Mouse (Mus musculus): ENCODE results near the gene Tmem216. TPM values are rescaled to one million over a fixed set of nuclear protein-coding genes. Genes with fewer than 3 reads are reported as not detected.

Gene Tmem216
- 33.7 and 35.9 TPM in 2 replicates for polyA plus RNA-seq (2014; fragmentation: Nextera tagmentation; extraction: Ambion mirVana)

DNA sequence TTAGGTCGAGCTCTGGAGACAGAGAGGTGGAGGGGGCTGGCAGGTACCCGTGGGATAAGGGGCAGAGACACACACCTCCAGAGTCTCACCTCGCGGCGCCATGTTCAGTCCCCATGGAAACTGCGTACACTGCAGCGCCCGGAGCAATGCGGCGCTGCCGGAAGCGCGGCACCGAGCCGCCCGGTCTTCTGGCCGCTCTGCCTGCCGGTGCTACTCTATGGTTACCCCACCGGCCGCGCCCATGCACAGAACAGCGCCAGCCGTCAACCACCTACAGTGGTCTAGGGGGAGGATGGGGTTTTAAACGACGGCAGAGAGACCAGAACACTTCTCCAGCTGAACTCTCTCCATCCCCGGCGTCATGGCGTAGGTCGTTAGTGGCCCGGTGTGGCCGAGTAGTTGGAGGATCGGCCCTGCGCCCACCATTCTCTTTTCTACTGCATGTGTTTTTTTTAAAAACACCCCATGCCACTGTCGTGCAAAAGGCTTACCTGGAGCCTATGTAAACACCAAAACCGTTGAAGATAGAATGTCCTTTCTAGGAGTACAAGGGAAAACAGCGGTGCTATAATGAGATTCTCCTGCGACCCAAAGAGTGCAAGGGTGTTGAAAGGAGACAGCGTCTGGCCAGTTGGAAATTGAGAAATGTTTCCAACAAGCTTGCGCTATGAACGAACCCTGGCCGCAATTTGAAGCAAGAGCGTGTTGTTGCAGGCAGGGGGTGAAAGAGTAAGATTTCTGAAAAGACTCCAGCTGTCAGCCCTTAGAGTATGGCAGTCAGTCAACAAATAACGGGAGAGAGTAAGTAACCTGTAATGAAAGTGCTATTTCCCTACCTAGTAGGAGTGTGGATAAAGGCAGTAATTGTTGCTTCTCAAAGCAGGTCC lies at the start of gene Tmem216:
Tmem216 (minus strand) TSS at position 615 of the 887 bp plus-strand sequence.
- DNase-seq (ENCODE audit: low spot score), result peak; percentile 80
- Histone ChIP-seq H3K4me3 (ENCODE audit: low read depth, low read length) (peak within 1 kb of the TSS; percentile 67), H3K9me3 (ENCODE audit: control insufficient read depth, low read length) (no peaks in the 10 kb centered on the region), H3K36me3 (ENCODE audit: control insufficient read depth, insufficient read depth, low read length) (peaks cover 5% of the 10 kb centered on the region), H3K4me2 (peak within 1 kb of the TSS; percentile 92), H3K27ac (ENCODE audit: low read depth, low read length) (peak within 1 kb of the TSS; percentile 42), H3K27me3 (replicated peaks; ENCODE audit: control insufficient read depth, insufficient read depth, low read length) (no peaks in the 10 kb centered on the region), H3K9ac (ENCODE audit: low read depth, low read length) (peak within 1 kb of the TSS; percentile 75), H3K4me1 (replicated peaks; ENCODE audit: control insufficient read depth, insufficient read depth, low read length) (peaks cover 8% of the 10 kb centered on the region)
- peak; percentile 98 for ATAC-seq (replicated peaks; ENCODE audit: low FRiP score)
- WGBS, result 2% methylated on average over 43 of the region's 43 CpGs

DNA sequence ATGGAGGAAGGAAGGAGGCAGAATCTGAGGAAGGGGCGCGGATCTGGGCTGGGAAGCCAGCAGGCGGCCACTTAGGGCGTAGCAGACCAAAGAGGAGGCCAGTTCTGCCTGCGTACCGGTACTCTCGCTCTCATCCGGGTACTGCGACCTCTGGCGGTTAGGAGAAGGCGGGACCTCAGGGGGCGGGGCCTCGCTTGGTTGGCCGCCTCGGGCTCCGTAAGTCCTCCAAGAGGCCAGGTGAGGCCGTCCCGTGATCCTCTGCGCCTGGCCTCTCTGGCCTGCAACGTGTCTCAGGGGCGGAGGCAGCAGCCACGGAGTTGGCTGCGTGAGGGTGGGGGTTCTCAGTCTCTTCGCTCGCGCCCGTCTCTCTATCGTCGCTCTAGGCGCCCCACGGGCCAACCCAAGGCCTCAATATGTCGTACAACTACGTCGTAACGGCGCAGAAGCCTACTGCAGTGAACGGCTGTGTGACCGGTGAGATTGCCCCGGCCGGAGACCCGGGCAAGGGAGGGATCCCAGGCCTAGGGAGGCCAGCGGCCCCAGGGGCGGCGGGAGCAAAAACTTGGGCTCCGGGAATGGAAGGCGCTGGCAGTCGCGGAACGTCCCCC lies 49.4 kb upstream of the Tmem216 start, which contains the start of the genes Ddb1 and Tkfc:
Ddb1 (plus strand) TSS at position 35 of the 608 bp plus-strand sequence.
Tkfc (minus strand) TSS at position 362 of the 608 bp plus-strand sequence.
- under 1% methylated on average over 49 of the region's 49 CpGs for WGBS
- Histone ChIP-seq H3K9me3 (ENCODE audit: control insufficient read depth, low read length) (no peaks in the 10 kb centered on the region), H3K9ac (ENCODE audit: low read depth, low read length) (peak within 1 kb of the TSS; percentile 99), H3K27me3 (replicated peaks; ENCODE audit: control insufficient read depth, insufficient read depth, low read length) (no peaks in the 10 kb centered on the region), H3K27ac (ENCODE audit: low read depth, low read length) (peak within 1 kb of the TSS; percentile 83), H3K36me3 (ENCODE audit: control insufficient read depth, insufficient read depth, low read length) (peaks cover 29% of the 10 kb centered on the region), H3K4me1 (replicated peaks; ENCODE audit: control insufficient read depth, insufficient read depth, low read length) (peaks cover 35% of the 10 kb centered on the region), H3K4me3 (ENCODE audit: low read depth, low read length) (peak within 1 kb of the TSS; percentile 97), H3K4me2 (peak within 1 kb of the TSS; percentile 84)
- peak; percentile 99 for DNase-seq (ENCODE audit: low spot score)
- peak; percentile 96 for ATAC-seq (replicated peaks; ENCODE audit: low FRiP score)

DNA sequence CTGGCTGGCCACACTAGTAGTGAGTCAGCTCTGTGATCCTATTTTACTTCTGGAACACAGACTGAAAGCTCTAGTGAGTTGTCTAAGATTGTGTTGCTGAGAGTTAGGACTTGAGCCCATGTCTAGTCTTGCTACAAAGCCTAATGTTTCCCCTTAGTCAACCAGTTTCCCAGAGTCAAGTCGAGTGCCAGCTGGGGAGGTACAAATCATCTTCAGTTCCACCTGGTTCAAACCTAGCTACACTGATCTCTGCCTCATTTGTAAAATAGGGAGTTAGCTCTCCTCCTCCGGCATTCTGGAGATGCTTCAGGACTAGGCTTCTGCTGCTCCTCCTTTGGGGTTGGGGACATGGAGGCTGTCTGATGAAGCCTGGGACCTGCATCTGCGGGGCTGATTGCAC lies 48.5 kb upstream of the Tmem216 start:
- WGBS, result 46% methylated on average over 3 of the region's 3 CpGs
- no peaks in the 10 kb centered on the region for H3K27me3 ChIP-seq (replicated peaks; ENCODE audit: control insufficient read depth, insufficient read depth, low read length)
- peaks cover 35% of the 10 kb centered on the region for H3K4me1 ChIP-seq (replicated peaks; ENCODE audit: control insufficient read depth, insufficient read depth, low read length)
- H3K9ac ChIP-seq (ENCODE audit: low read depth, low read length), result peak overlapping the region; percentile 99
- H3K4me3 ChIP-seq (ENCODE audit: low read depth, low read length), result peak overlapping the region; percentile 97
- H3K36me3 ChIP-seq (ENCODE audit: control insufficient read depth, insufficient read depth, low read length), result peaks cover 26% of the 10 kb centered on the region
- DNase-seq (ENCODE audit: low spot score) (no peak), ATAC-seq (replicated peaks; ENCODE audit: low FRiP score) (no peak)
- H3K27ac ChIP-seq (ENCODE audit: low read depth, low read length), result peak overlapping the region; percentile 83
- peak overlapping the region; percentile 84 for H3K4me2 ChIP-seq
- no peaks in the 10 kb centered on the region for H3K9me3 ChIP-seq (ENCODE audit: control insufficient read depth, low read length)

DNA sequence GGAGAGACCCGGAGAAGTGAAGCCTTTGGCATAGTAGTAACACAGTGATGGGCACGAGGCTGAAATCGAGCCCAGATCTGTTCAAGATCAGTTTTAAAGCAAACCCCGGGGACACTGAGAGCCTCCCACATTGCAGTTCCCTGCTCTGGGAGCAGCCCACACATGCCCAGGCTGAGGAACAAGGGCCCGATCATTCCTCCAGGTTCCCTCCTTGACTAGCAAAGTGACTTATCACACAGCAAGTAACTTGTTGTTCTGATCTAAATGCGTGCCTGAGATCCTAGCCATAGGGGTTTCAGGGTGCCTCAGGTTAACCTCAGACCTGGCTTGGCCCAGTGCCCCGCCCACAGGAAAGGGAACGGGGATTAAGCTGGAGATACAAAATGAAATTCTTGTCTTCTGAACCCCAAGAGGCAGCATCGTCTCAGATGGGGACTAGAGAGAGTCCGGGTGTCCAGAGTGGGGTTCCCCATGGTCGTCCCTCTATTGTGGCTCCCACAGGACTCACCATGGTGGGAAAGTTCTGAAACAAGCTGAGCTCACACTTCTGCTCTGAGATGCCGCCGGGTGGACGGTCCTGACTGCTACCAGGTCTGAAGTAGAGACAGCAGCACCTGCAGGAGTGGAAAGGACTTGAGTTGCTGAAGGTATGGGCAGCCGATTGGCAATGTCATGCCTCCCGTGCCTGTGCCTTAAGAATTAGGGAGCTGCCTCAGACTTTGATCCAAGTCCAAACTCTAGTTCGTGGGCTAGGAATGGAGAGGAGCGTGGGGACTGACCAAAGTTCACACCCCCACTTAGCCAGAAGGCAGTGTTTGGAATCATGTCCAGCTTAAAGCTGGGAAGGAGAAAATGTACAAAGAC lies 47.9 kb upstream of the Tmem216 start:
- H3K27ac ChIP-seq (ENCODE audit: low read depth, low read length), result peak overlapping the region; percentile 83; the same call in 1 of the 2 replicates
- peaks cover 35% of the 10 kb centered on the region for H3K4me1 ChIP-seq (replicated peaks; ENCODE audit: control insufficient read depth, insufficient read depth, low read length)
- H3K4me3 ChIP-seq (ENCODE audit: low read depth, low read length), result peak overlapping the region; percentile 97; the same call in 1 of the 2 replicates
- H3K36me3 ChIP-seq (ENCODE audit: control insufficient read depth, insufficient read depth, low read length), result peaks cover 22% of the 10 kb centered on the region
- ATAC-seq (replicated peaks; ENCODE audit: low FRiP score) (no peak), DNase-seq (ENCODE audit: low spot score) (no peak)
- H3K4me2 ChIP-seq, result peak overlapping the region; percentile 84
- H3K9ac ChIP-seq (ENCODE audit: low read depth, low read length), result peak overlapping the region; percentile 99
- H3K27me3 ChIP-seq (replicated peaks; ENCODE audit: control insufficient read depth, insufficient read depth, low read length), result no peaks in the 10 kb centered on the region
- no peaks in the 10 kb centered on the region for H3K9me3 ChIP-seq (ENCODE audit: control insufficient read depth, low read length)
- 76% methylated on average over 18 of the region's 18 CpGs for WGBS

DNA sequence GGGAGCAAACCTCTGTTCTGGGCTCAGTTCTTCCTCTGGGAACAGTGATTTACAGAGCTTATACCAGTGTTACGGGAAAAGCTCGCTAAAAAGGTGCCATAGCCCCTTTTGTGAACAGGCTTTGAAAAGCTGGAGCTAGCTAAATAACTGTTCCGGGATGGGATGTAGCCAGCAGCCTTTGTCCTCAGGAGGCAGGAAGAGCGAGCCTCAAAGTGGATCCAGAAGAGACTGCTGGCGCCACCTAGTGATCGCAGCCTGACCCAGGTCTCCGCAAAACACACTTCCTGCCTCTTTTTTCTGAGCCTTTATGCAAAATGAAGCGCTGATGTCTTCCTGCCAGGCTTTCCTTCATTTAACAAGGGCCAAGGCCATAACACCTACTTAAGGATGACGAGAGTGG lies 46.7 kb upstream of the Tmem216 start:
- DNase-seq (ENCODE audit: low spot score), result peak; percentile 82
- Histone ChIP-seq H3K27ac (ENCODE audit: low read depth, low read length) (peak overlapping the region; percentile 86), H3K4me2 (peak overlapping the region; percentile 66), H3K36me3 (ENCODE audit: control insufficient read depth, insufficient read depth, low read length) (peaks cover 11% of the 10 kb centered on the region; the same call in 1 of the 2 replicates), H3K4me3 (ENCODE audit: low read depth, low read length) (peak overlapping the region; percentile 30), H3K4me1 (replicated peaks; ENCODE audit: control insufficient read depth, insufficient read depth, low read length) (peaks cover 35% of the 10 kb centered on the region), H3K9ac (ENCODE audit: low read depth, low read length) (peak overlapping the region; percentile 68), H3K27me3 (replicated peaks; ENCODE audit: control insufficient read depth, insufficient read depth, low read length) (no peaks in the 10 kb centered on the region), H3K9me3 (ENCODE audit: control insufficient read depth, low read length) (no peaks in the 10 kb centered on the region)
- WGBS, result 3% methylated on average over 9 of the region's 9 CpGs
- ATAC-seq (replicated peaks; ENCODE audit: low FRiP score), result no peak; the same call in 1 of the 2 replicates

DNA sequence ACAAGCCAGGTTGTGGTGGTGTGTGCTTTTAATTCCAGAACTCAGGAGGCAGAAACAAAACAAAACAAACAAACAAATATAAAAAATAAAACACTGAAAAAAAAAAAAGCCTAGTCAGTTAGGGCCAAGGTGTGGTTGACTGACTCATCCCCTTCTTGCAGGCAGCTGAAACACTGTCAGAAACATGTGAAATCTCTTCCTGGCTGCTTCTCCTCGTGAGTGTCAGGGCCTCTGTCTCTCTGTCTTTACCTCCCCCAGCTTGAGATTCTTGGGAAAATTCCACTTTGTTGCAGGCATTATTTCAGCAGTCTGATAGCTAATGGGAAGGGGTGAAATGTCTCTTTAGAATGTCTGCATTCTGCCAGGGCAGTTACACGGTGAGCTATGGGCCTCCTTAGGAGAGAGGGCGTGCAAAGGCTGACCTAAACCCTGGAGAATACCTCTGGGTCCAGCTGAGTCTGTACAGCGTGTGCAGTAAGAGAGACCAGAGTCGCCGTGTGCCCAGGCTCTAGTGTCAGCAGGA lies 46.3 kb upstream of the Tmem216 start:
- peak overlapping the region; percentile 68 for H3K9ac ChIP-seq (ENCODE audit: low read depth, low read length)
- H3K4me1 ChIP-seq (replicated peaks; ENCODE audit: control insufficient read depth, insufficient read depth, low read length), result peaks cover 35% of the 10 kb centered on the region
- H3K36me3 ChIP-seq (ENCODE audit: control insufficient read depth, insufficient read depth, low read length), result peaks cover 7% of the 10 kb centered on the region; the same call in 1 of the 2 replicates
- 26% methylated on average over 6 of the region's 6 CpGs for WGBS
- H3K27me3 ChIP-seq (replicated peaks; ENCODE audit: control insufficient read depth, insufficient read depth, low read length), result no peaks in the 10 kb centered on the region
- H3K9me3 ChIP-seq (ENCODE audit: control insufficient read depth, low read length), result no peaks in the 10 kb centered on the region
- peak overlapping the region; percentile 30 for H3K4me3 ChIP-seq (ENCODE audit: low read depth, low read length)
- peak overlapping the region; percentile 86 for H3K27ac ChIP-seq (ENCODE audit: low read depth, low read length)
- DNase-seq (ENCODE audit: low spot score) (no peak), ATAC-seq (replicated peaks; ENCODE audit: low FRiP score) (no peak)
- peak overlapping the region; percentile 66 for H3K4me2 ChIP-seq

DNA sequence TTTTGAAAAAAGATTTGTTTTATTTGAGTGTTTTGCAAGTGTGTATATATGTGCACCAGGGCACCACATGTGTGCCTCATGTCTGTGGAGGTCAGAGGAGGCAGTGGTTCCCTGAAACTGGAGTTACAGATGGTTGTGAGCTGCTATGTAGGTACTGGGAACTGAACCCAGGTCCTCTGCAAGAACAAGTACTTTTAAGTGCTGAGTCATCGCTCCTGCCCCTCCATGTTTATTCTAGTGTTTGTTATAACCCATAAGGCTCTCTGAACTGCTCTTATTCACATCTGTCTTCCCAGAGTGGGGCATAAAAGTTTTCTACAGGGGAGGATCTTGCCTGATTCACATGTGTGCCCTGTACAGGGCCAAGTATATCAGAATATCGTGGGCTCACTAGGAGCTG lies 43.6 kb upstream of the Tmem216 start:
- 92% methylated on average over 2 of the region's 2 CpGs for WGBS
- Histone ChIP-seq H3K4me3 (ENCODE audit: low read depth, low read length) (no peak overlapping the region), H3K9me3 (ENCODE audit: control insufficient read depth, low read length) (no peaks in the 10 kb centered on the region), H3K27me3 (replicated peaks; ENCODE audit: control insufficient read depth, insufficient read depth, low read length) (no peaks in the 10 kb centered on the region), H3K9ac (ENCODE audit: low read depth, low read length) (no peak overlapping the region), H3K4me1 (replicated peaks; ENCODE audit: control insufficient read depth, insufficient read depth, low read length) (peaks cover 26% of the 10 kb centered on the region), H3K4me2 (no peak overlapping the region), H3K27ac (ENCODE audit: low read depth, low read length) (no peak overlapping the region), H3K36me3 (ENCODE audit: control insufficient read depth, insufficient read depth, low read length) (peaks cover 4% of the 10 kb centered on the region; the same call in 1 of the 2 replicates)
- ATAC-seq (replicated peaks; ENCODE audit: low FRiP score) (no peak), DNase-seq (ENCODE audit: low spot score) (no peak)

DNA sequence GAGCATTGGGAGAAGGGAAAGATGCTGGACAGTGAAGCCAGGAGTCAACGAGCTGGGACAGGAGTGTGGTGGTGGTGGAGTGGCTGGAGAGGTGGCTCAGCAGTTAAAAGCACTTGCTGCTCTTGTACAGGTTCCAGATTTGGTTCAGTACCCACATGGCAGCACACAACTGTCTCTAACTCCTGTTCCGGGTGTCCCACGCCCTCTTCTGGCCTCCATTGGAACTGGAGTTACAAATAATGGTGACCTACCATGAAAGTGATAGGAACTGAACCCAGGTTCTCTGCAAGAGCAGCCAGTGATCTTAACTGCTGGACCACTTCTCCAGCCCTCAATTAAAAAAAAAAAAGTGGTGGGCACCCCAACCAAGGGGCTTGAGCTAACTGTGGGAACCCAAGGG lies 42.1 kb upstream of the Tmem216 start:
- ATAC-seq (replicated peaks; ENCODE audit: low FRiP score) (no peak), DNase-seq (ENCODE audit: low spot score) (no peak)
- Histone ChIP-seq H3K4me2 (no peak overlapping the region), H3K36me3 (ENCODE audit: control insufficient read depth, insufficient read depth, low read length) (peaks cover 7% of the 10 kb centered on the region; the same call in 1 of the 2 replicates), H3K9ac (ENCODE audit: low read depth, low read length) (no peak overlapping the region), H3K4me3 (ENCODE audit: low read depth, low read length) (no peak overlapping the region), H3K27me3 (replicated peaks; ENCODE audit: control insufficient read depth, insufficient read depth, low read length) (no peaks in the 10 kb centered on the region), H3K9me3 (ENCODE audit: control insufficient read depth, low read length) (no peaks in the 10 kb centered on the region), H3K4me1 (replicated peaks; ENCODE audit: control insufficient read depth, insufficient read depth, low read length) (peaks cover 12% of the 10 kb centered on the region), H3K27ac (ENCODE audit: low read depth, low read length) (no peak overlapping the region)
- WGBS, result 40% methylated on average over 3 of the region's 3 CpGs
